Comparison of ENCODE assay signal across 9 mouse cellular contexts in genomic region chr11:106366316-106366715, GRCm38 (mm10). TPM values are rescaled to one million over a fixed set of nuclear protein-coding genes. Genes with fewer than 3 reads are reported as not detected.
DNase-seq lines count a peak whose midpoint lies in the region; ATAC-seq and TF ChIP-seq lines count a peak whose summit lies in the region.
"Had no signal": no experiment of that assay in that cellular context is flagged by ENCODE, and none has a peak within 500 bp of the region (broad histone marks: within the 10 kb centered on the region; RNA-seq: fewer than 3 reads in every experiment).

No protein-coding gene starts in this region.

- TF ChIP-seq CTCF in lung, embryonic 14.5 days (IDR thresholded peaks at IDR 0.05; ENCODE audit: low read depth), result peak; percentile 93

- H3K9me3 ChIP-seq in lung, embryonic 14.5 days (ENCODE audit: low read depth, low read length), result no peaks in the 10 kb centered on the region
- H3K9me3 ChIP-seq: midbrain, embryonic 12.5 days had no signal

- peak; percentile 66 to 76 for DNase-seq in CD8-positive naive resting alpha-beta T cell, adult 2 months (ENCODE audit: low read depth in 2 of 2, low spot score in 2 of 2)
- peak; percentile 80 for DNase-seq in adrenal gland, adult 2 months
- DNase-seq in embryo, embryonic 11.5 days (ENCODE audit: low read depth, low spot score), result peak; percentile 60
- peak; percentile 71 to 93 for DNase-seq in heart, adult 18-20 months
- peak; percentile 85 for DNase-seq in layer of hippocampus, adult 11-12 months (ENCODE audit: low spot score)
- peak; percentile 88 for DNase-seq in lung, embryonic 14.5 days
- peak; percentile 82 for DNase-seq in retina, postnatal 7 days (ENCODE audit: low read depth, low spot score)
- DNase-seq in thymus, postnatal 4 days, result peak; percentile 94

- 9% methylated on average over 3 of the region's 3 CpGs for WGBS in lung, embryonic 14.5 days

- H3K9ac ChIP-seq in lung, embryonic 14.5 days, result peak overlapping the region; percentile 13; the same call in 1 of the 2 replicates
- H3K9ac ChIP-seq: midbrain, embryonic 12.5 days had no signal

- no peaks in the 10 kb centered on the region for H3K4me1 ChIP-seq in lung, embryonic 14.5 days (ENCODE audit: insufficient read depth)

- H3K27ac ChIP-seq in lung, embryonic 14.5 days (ENCODE audit: low read depth), result no peak overlapping the region
- H3K27ac ChIP-seq: midbrain, embryonic 12.5 days had no signal

- ATAC-seq in lung, embryonic 14.5 days (ENCODE audit: insufficient read depth), result peak; percentile 31; the same call in 1 of the 2 replicates

- H3K36me3 ChIP-seq in lung, embryonic 14.5 days (ENCODE audit: insufficient read depth), result no peaks in the 10 kb centered on the region
- H3K36me3 ChIP-seq: midbrain, embryonic 12.5 days had no signal

- H3K4me2 ChIP-seq in lung, embryonic 14.5 days, result no peak overlapping the region
- H3K4me2 ChIP-seq: midbrain, embryonic 12.5 days had no signal

- H3K4me3 ChIP-seq in lung, embryonic 14.5 days (ENCODE audit: low read depth, low read length), result no peak overlapping the region
- H3K4me3 ChIP-seq: midbrain, embryonic 12.5 days had no signal

- no peaks in the 10 kb centered on the region for H3K27me3 ChIP-seq in lung, embryonic 14.5 days (ENCODE audit: insufficient read depth, low read length)
- H3K27me3 ChIP-seq: midbrain, embryonic 12.5 days had no signal

RNA-seq across cellular contexts. Expression of gene Prr29, which starts 1.0 kb away (rescaled TPM):
- not detected for total RNA-seq in adrenal gland, adult 2 months (2021)
- polyA plus RNA-seq in adrenal gland, adult 2 months (2012; rRNA removed), result not detected in 2 replicates
- total RNA-seq in heart, adult 18-20 months (2021), result 1 to 10 TPM in 1 of 2 experiments, under 1 TPM in 1; 0.57 to 1.3 TPM
- polyA plus RNA-seq in lung, embryonic 14.5 days (2014; fragmentation: Nextera tagmentation; extraction: Ambion mirVana), result 0.16 and 0.39 TPM in 2 replicates
- polyA plus RNA-seq: midbrain, embryonic 12.5 days had no signal

RNA-seq across cellular contexts. Expression of gene Scn4a, which starts 13.2 kb away (rescaled TPM):
- under 1 TPM; 0.07 to 0.09 TPM for total RNA-seq in adrenal gland, adult 2 months (2021)
- 0.01 and 0.15 TPM in 2 replicates for polyA plus RNA-seq in adrenal gland, adult 2 months (2012; rRNA removed)
- 10 to 100 TPM; 22.6 to 23.8 TPM for total RNA-seq in heart, adult 18-20 months (2021)
- 0.05 and 0.24 TPM in 2 replicates for polyA plus RNA-seq in lung, embryonic 14.5 days (2014; fragmentation: Nextera tagmentation; extraction: Ambion mirVana)
- polyA plus RNA-seq: midbrain, embryonic 12.5 days had no signal

RNA-seq across cellular contexts. Expression of gene Icam2, which starts 21.6 kb away (rescaled TPM):
- 10 to 100 TPM; 11.9 to 16.2 TPM for total RNA-seq in adrenal gland, adult 2 months (2021)
- 25.0 and 29.8 TPM in 2 replicates for polyA plus RNA-seq in adrenal gland, adult 2 months (2012; rRNA removed)
- total RNA-seq in heart, adult 18-20 months (2021), result 10 to 100 TPM; 19.2 to 24.5 TPM
- polyA plus RNA-seq in lung, embryonic 14.5 days (2014; fragmentation: Nextera tagmentation; extraction: Ambion mirVana), result 68.3 and 76.7 TPM in 2 replicates

RNA-seq across cellular contexts. Expression of gene Cd79b, which starts 51.8 kb away (rescaled TPM):
- under 1 TPM; 0.79 to 0.81 TPM for total RNA-seq in adrenal gland, adult 2 months (2021)
- polyA plus RNA-seq in adrenal gland, adult 2 months (2012; rRNA removed), result 0.93 and 1.1 TPM in 2 replicates
- total RNA-seq in heart, adult 18-20 months (2021), result 10 to 100 TPM in 1 of 2 experiments, 1 to 10 TPM in 1; 2.0 to 14.1 TPM
- polyA plus RNA-seq in lung, embryonic 14.5 days (2014; fragmentation: Nextera tagmentation; extraction: Ambion mirVana), result 2.5 and 3.4 TPM in 2 replicates

Comparison
In these comparisons a context has a peak if more than half of its experiments do, and no peak if none do; other contexts are left out.
1. RNA of gene Scn4a, which starts 13.2 kb away (total RNA-seq): 22.6 to 23.8 TPM in heart, adult 18-20 months; 0.07 to 0.09 TPM in adrenal gland, adult 2 months; every median in the first group is over 10 times any median in the second.
2. Peak in every context shown above with its lines, with median percentiles within 50 percentile points of each other: DNase-seq.